Mouse (Mus musculus) naive thymus-derived CD4-positive, alpha-beta T cell, adult 5 months (primary cell): ENCODE data around the gene Alad. TPM values are rescaled to one million over a fixed set of nuclear protein-coding genes. Genes with fewer than 3 reads are reported as not detected.

ENCODE experiments used
- polyA plus RNA-seq: library from polyadenylated mRNA; unstranded; fragments of 100-300 nt; shearing (Covaris generic); gene quantifications from one replicate; pipeline ENCODE4 v1.2.1, GENCODE M21; 2017

The Alad gene
- 13.4 TPM for polyA plus RNA-seq

DNA sequence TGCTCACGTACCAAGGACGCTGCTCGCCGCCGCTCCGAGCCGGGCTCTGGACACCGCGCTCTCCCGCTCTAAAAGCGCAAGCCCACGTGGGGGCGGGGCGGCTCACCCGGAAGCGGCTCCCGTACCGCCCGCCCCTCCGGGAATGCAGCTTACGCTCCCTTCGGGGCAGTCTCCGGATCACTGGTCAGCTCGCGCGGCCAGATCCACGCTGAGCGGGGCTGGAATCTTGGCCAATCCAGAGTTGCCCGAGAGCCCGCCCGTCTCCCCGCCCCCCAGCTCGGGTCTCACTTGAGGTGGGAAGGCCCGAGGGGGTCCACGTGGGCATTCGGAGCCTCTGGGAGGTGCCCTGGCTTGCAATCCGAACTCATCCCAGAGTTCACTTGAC, at the start of gene Alad:
TSS of gene Alad (minus strand) at position 70 of the 385 bp plus-strand sequence.

GRCm38 (mm10) chr4:62559797-62560329, 40.1 kb upstream of the Alad start, which contains the start of gene Rgs3:
Rgs3 (plus strand) TSS chr4:62559847.

GRCm38 (mm10) chr4:62524651-62525488, 5.2 kb upstream of the Alad start, which contains the start of the genes Pole3 and 4933430I17Rik:
Pole3 (minus strand) TSS chr4:62525068.
4933430I17Rik (plus strand) TSS chr4:62525369.

DNA sequence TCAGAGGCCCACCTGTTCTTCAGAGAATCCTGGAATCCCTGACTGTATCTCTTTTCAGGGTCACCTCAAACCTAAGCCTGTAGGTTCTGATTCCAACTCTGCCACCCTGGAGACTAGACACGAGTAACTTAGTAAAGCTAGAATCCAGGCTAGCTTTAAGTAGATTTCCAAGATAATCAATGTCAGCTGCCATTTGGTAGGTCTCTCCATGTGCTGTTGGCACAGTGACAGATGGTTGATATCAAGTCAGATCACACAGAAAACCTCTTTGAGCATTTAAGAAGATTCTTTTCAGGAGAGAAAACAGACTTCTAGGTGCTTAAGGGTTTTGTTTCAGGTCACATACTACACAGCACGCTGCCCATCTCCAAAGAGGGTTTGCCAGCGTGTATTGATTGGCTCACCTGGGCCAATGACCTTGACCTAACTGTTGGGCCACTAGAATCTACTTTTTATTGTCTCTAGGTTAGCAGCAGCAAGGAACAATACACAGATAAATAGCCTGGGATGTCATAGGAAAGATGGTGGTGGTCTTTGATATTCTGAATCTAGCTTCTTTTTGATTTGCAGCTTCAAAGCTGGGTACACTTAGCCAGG, 16.2 kb downstream of the Alad start, which contains the start of gene Hdhd3:
TSS of gene Hdhd3 (minus strand) at position 94 of the 597 bp plus-strand sequence.

GRCm38 (mm10) chr4:62479937-62480708, 39.6 kb downstream of the Alad start, which contains the start of gene Bspry:
Bspry (plus strand) TSS chr4:62480053.

DNA sequence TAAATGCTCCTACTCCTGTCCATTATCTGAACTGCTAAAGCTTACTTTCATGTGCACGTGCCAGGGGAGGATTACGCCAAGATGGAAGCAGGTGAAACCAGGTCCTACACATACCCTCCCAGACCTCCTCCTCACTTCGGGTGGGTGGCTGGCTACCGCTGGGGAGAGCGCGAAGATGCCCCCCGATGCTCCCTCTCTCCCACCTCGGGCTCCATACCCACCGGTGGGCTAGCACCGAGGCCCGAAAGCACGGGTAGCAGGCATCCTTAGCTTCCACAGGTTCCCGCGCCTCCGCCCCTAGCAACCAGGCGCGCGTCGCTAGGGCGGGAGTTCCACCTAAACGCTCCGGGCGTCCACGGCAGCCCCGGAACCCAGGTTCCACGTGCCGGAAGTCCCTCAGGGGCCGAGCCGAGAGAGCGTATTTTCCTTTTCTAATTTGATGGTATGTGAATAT, 49.1 kb downstream of the Alad start, which contains the start of gene Wdr31:
TSS of gene Wdr31 (minus strand) at position 299 of the 454 bp plus-strand sequence.

Other genes with a start within 250 kb of the Alad start
- 51.5 TPM for gene Fkbp15, start 159.4 kb downstream of the Alad start, polyA plus RNA-seq
- gene Slc31a1, start 159.2 kb downstream of the Alad start, polyA plus RNA-seq = 14.3 TPM
- 69.4 TPM for gene Cdc26, start 111.3 kb downstream of the Alad start, polyA plus RNA-seq
- gene Prpf4, start 111.1 kb downstream of the Alad start, polyA plus RNA-seq = 27.2 TPM
- gene Rnf183, start 84.7 kb downstream of the Alad start, polyA plus RNA-seq = not detected
- gene Wdr31, start 49.0 kb downstream of the Alad start, polyA plus RNA-seq = 0.21 TPM
- gene Bspry, start 39.9 kb downstream of the Alad start, polyA plus RNA-seq = 0.42 TPM
- gene Hdhd3, start 16.5 kb downstream of the Alad start, polyA plus RNA-seq = 0.29 TPM
- gene Pole3, start 5.2 kb upstream of the Alad start, polyA plus RNA-seq = 21.3 TPM
- gene 4933430I17Rik, start 5.5 kb upstream of the Alad start, polyA plus RNA-seq = 0.45 TPM
- gene Rgs3, start 39.9 kb upstream of the Alad start, polyA plus RNA-seq = 35.5 TPM